Mouse (Mus musculus) thymus, adult 2 months (tissue): Measurements from ENCODE around the gene Gtdc1. TPM values are rescaled to one million over a fixed set of nuclear protein-coding genes. Genes with fewer than 3 reads are reported as not detected.

Source experiments
- DNase-seq: peaks from one replicate; pipeline ENCODE4 v3.0.0; 2021
- H3K27ac ChIP-seq: fragments of 200-500 bp; 2 replicates; pipeline ENCODE4 v1.5.1; 2012; ENCODE audit warnings: low read length, control low read depth; ENCODE audit not compliant: control insufficient read depth, insufficient read depth
- H3K27me3 ChIP-seq: fragments of 200-500 bp; 2 replicates; pipeline ENCODE4 v1.6.1; 2012; ENCODE audit warnings: mild to moderate bottlenecking, low read length, moderate library complexity, mixed read lengths; ENCODE audit not compliant: control insufficient read depth, insufficient read depth
- H3K36me3 ChIP-seq: fragments of 200-500 bp; 2 replicates; pipeline ENCODE4 v1.6.1; 2012; ENCODE audit warnings: mild to moderate bottlenecking, low read length, moderate library complexity; ENCODE audit not compliant: control insufficient read depth, insufficient read depth
- H3K4me1 ChIP-seq: fragments of 200-500 bp; replicated peaks from 2 replicates; pipeline ENCODE4 v1.6.1; 2012; ENCODE audit warnings: low read length; ENCODE audit not compliant: control insufficient read depth, insufficient read depth
- H3K4me3 ChIP-seq: fragments of 200-500 bp; 2 replicates; pipeline ENCODE4 v1.5.1; 2012; ENCODE audit warnings: mild to moderate bottlenecking, low read length, control low read depth, moderate library complexity; ENCODE audit not compliant: control insufficient read depth, insufficient read depth
- CTCF ChIP-seq: fragments of 200-500 bp; IDR thresholded peaks from 2 replicates; pipeline ENCODE4 v1.5.1; 2012; ENCODE audit warnings: mild to moderate bottlenecking, control low read depth, low read length, moderate library complexity, borderline replicate concordance; ENCODE audit not compliant: control insufficient read depth, poor library complexity, insufficient read depth; ENCODE audit errors: extremely low read depth
- POLR2A ChIP-seq: fragments of 200-500 bp; IDR thresholded peaks from 2 replicates; pipeline ENCODE4 v1.6.1; 2012; ENCODE audit warnings: mild to moderate bottlenecking, low read length, control low read depth, moderate library complexity; ENCODE audit not compliant: control insufficient read depth, poor library complexity, insufficient read depth; ENCODE audit errors: extremely low read depth
- WGBS: fragments of 180-500 bp; shearing (Covaris S2); methylation state at CpG from one replicate; pipeline ENCODE4 v1.1.7; 2018; 5-methylcytosine and 5-hydroxymethylcytosine counted together
- polyA plus RNA-seq: library from polyadenylated mRNA; depleted of rRNA; stranded (reverse); fragments of >200 nt; gene quantifications from 2 replicates; pipeline ENCODE4 v1.2.3, GENCODE M21; 2012

Gtdc1 gene
- polyA plus RNA-seq, 1 experiment, result 13.9 TPM

DNA sequence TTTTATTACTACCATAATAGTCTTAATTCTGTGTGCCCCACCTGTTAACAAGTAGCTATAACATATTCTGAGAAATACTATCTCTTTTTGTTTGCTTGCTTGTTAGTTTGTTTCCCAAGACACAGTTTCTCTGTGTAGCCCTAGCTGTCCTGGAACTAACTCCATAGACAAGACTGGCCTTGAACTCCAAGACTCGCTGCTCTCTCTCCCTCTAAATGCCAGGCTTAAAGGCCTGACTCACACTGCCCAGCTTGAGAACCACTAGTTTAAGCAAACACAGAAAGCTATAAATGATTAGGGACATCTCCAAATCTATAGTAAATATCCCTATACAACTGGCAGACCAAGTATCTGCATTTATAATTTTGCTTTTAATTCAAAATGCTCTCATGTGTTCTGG lies 8.1 kb downstream of the Gtdc1 start:
- H3K27me3 ChIP-seq, result no peaks in the 10 kb centered on the region
- H3K27ac ChIP-seq, result no peak overlapping the region
- TF ChIP-seq POLR2A (no peak), CTCF (no peak)
- 0 out of 2 replicates have a peak, but pooled peaks cover under 1% of the 10 kb centered on the region for H3K4me1 ChIP-seq
- 98% methylated on average over 1 of the region's 1 CpGs for WGBS
- no peak for DNase-seq
- H3K36me3 ChIP-seq, result no peaks in the 10 kb centered on the region
- H3K4me3 ChIP-seq, result no peak overlapping the region

DNA sequence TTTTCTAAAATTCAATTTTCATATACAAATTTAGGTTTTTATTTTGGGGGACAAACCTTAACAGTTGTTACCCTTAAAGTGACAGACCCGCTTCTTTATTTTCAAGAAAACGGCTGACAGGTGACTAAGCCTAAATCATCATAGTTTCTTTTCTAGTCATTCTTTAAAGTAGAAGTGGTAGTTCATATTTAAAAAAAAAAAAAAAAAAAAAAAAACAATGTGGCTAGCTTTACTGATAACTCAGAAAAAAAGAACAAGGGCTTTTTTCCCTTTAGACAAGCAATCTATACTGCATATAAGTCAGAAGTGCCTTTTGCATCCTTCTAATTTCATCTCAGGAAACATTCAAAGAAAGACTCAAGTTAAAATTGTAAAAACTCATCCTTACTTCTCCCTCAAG lies 8.7 kb downstream of the Gtdc1 start:
- no peak for DNase-seq
- no peaks in the 10 kb centered on the region for H3K4me1 ChIP-seq
- H3K27ac ChIP-seq, result no peak overlapping the region
- H3K36me3 ChIP-seq, result no peaks in the 10 kb centered on the region
- WGBS, result 96% methylated on average over 2 of the region's 2 CpGs
- no peak overlapping the region for H3K4me3 ChIP-seq
- TF ChIP-seq POLR2A (no peak), CTCF (no peak)
- no peaks in the 10 kb centered on the region for H3K27me3 ChIP-seq

DNA sequence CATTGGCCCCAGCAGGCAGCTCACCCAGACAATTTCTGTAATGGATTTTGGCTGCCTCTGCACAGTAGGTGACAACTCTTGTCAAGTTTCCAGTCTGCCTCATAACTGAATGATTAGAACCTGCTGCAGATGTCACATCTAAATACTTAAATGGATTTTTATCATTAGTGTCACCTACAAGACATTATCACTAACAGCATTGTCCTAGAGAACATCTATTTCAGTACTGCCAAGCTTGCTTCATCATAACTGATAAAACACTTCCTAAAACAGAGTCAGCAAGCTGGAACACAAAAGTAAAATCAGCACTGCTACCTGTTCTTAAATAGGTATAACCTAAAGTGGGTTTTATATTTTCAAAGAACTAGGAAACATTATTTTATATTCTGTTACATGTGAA lies 11.2 kb downstream of the Gtdc1 start:
- no peaks in the 10 kb centered on the region for H3K4me1 ChIP-seq
- no peak overlapping the region for H3K4me3 ChIP-seq
- H3K27ac ChIP-seq, result no peak overlapping the region
- TF ChIP-seq CTCF (no peak), POLR2A (no peak)
- no peak for DNase-seq
- H3K27me3 ChIP-seq, result no peaks in the 10 kb centered on the region
- no peaks in the 10 kb centered on the region for H3K36me3 ChIP-seq

DNA sequence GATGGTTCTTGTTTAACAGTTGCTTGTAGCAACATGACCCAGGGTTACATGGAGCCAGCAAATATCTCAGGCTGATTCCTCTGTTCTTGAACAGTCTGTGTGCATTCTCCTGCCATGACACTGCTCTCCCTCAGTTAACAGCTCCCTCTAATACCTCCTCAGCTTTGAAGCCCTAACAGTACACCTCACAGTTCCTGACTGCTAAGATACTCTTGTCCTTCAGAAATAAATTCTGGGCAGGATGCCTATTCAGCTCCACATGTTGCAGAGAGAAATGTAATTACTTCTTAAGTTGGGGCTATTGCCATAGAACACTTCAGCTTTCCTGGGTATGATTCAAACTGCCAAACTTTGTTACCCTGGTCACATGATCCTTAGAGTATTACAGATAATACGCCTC lies 29.7 kb downstream of the Gtdc1 start:
- no peak overlapping the region for H3K4me3 ChIP-seq
- no peaks in the 10 kb centered on the region for H3K27me3 ChIP-seq
- WGBS, result 98% methylated on average over 1 of the region's 1 CpGs
- no peak overlapping the region for H3K27ac ChIP-seq
- TF ChIP-seq CTCF (no peak), POLR2A (no peak)
- no peaks in the 10 kb centered on the region for H3K4me1 ChIP-seq
- H3K36me3 ChIP-seq, result no peaks in the 10 kb centered on the region
- DNase-seq, result no peak

DNA sequence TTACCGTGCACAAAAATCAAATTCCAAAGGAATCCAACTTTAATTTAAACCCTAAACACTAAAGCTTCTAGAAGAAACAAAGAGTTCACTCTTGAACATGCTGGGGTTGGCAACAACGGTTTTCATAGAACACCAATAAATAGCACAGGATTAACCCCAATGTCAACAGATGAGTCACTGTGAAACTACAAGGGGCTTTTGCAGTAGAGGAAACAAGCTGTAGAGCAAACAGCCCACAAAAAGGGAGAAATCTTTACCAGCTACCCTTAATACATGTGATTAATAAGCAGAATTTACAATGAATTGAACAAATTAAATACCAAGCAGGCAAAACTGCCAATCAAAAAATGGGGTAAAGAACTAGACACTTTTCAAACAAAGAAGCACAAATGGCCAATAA lies 53.7 kb downstream of the Gtdc1 start:
- WGBS, result 95% methylated on average over 2 of the region's 2 CpGs
- no peak for DNase-seq
- Histone ChIP-seq H3K27ac (no peak overlapping the region), H3K4me1 (no peaks in the 10 kb centered on the region), H3K36me3 (no peaks in the 10 kb centered on the region), H3K27me3 (no peaks in the 10 kb centered on the region), H3K4me3 (no peak overlapping the region)
- TF ChIP-seq CTCF (no peak), POLR2A (no peak)

DNA sequence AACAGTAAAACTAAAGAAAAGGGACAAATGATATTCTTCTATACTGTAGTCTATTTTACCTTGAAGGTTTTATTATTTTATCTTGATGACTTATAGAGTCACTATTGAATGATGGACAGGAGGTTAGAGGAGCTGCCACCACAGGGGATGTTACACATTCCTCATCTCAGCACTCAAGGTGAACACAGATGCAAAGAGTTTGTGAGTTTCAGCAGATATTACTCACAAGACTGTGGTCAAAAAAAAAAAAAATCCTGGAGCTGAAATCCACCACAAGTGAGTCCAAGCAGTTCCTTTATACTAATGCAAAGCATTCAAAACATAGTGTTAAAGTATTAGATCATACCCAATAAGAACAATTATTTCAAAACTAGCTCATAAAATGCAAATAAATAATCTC lies 62.7 kb downstream of the Gtdc1 start:
- H3K4me3 ChIP-seq, result no peak overlapping the region
- TF ChIP-seq POLR2A (no peak), CTCF (no peak)

DNA sequence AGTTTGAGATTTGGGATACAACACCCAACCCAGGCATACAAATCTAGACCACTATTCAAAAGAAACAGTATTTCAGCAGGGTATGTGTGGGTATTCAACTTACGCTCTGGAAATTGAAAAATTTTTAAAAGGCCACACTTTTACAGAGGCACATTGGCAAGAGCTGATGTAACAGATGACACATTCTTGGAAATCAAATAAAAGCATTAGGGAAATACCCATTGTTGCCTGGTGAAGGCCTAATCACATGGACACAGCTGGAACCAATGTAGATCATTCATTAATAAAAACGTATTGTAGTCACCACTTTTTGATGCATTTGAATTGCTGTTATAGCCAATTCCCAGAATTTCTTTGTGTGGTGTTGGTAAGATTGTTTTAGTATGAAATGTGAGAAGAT lies 73.0 kb downstream of the Gtdc1 start:
- Histone ChIP-seq H3K4me1 (no peaks in the 10 kb centered on the region), H3K36me3 (no peaks in the 10 kb centered on the region), H3K27me3 (no peaks in the 10 kb centered on the region), H3K4me3 (no peak overlapping the region), H3K27ac (no peak overlapping the region)
- TF ChIP-seq POLR2A, result no peak
- TF ChIP-seq CTCF, result no peak
- DNase-seq, result no peak
- WGBS, result 98% methylated on average over 2 of the region's 2 CpGs

More for the DNA sequence above, 62.7 kb downstream of the Gtdc1 start:
- Histone ChIP-seq H3K27ac (no peak overlapping the region), H3K27me3 (no peaks in the 10 kb centered on the region), H3K36me3 (no peaks in the 10 kb centered on the region), H3K4me1 (no peaks in the 10 kb centered on the region)
- DNase-seq, result no peak
